Mouse (Mus musculus): ENCODE results near the gene Ccdc88c.

The Ccdc88c gene

GRCm38 (mm10) chr12:100997830-100998563 lies 30.9 kb downstream of the Ccdc88c start:
- DNase-seq (ENCODE audit: low read depth, low spot score), result no peak

- DNase-seq (ENCODE audit: low read depth, low spot score), result peak; percentile 78
These were observed 32.4 kb downstream of the Ccdc88c start for GRCm38 (mm10) chr12:100996378-100996898.

- DNase-seq (ENCODE audit: low read depth, low spot score), result no peak
These were observed 33.1 kb downstream of the Ccdc88c start for GRCm38 (mm10) chr12:100995607-100996377.

GRCm38 (mm10) chr12:100994140-100995015 lies 34.5 kb downstream of the Ccdc88c start:
- DNase-seq (ENCODE audit: low read depth, low spot score), result no peak

- DNase-seq (ENCODE audit: low read depth, low spot score), result no peak
These were observed 35.7 kb downstream of the Ccdc88c start for GRCm38 (mm10) chr12:100993146-100993545.

GRCm38 (mm10) chr12:100992505-100992904 lies 36.4 kb downstream of the Ccdc88c start:
- DNase-seq (ENCODE audit: low read depth, low spot score), result no peak

GRCm38 (mm10) chr12:100991119-100991518 lies 37.7 kb downstream of the Ccdc88c start:
- no peak for DNase-seq (ENCODE audit: low read depth, low spot score)

- DNase-seq (ENCODE audit: low read depth, low spot score), result no peak
These were observed 38.6 kb downstream of the Ccdc88c start for GRCm38 (mm10) chr12:100990291-100990690.

- no peak for DNase-seq (ENCODE audit: low read depth, low spot score)
These were observed 39.0 kb downstream of the Ccdc88c start for GRCm38 (mm10) chr12:100989780-100990288.

GRCm38 (mm10) chr12:100988324-100989130 lies 40.3 kb downstream of the Ccdc88c start:
- no peak for DNase-seq (ENCODE audit: low read depth, low spot score)

GRCm38 (mm10) chr12:100986423-100986822 lies 42.4 kb downstream of the Ccdc88c start:
- DNase-seq (ENCODE audit: low read depth, low spot score), result no peak

- no peak for DNase-seq (ENCODE audit: low read depth, low spot score)
These were observed 43.1 kb downstream of the Ccdc88c start for GRCm38 (mm10) chr12:100985793-100986157.

- DNase-seq (ENCODE audit: low read depth, low spot score), result no peak
These were observed 43.6 kb downstream of the Ccdc88c start for GRCm38 (mm10) chr12:100985050-100985792.

- DNase-seq (ENCODE audit: low read depth, low spot score), result no peak
These were observed 45.3 kb downstream of the Ccdc88c start for GRCm38 (mm10) chr12:100983565-100983964.

GRCm38 (mm10) chr12:100982217-100982616 lies 46.6 kb downstream of the Ccdc88c start:
- no peak for DNase-seq (ENCODE audit: low read depth, low spot score)

- no peak for DNase-seq (ENCODE audit: low read depth, low spot score)
These were observed 48.3 kb downstream of the Ccdc88c start for GRCm38 (mm10) chr12:100980551-100981008.

- no peak for DNase-seq (ENCODE audit: low read depth, low spot score)
These were observed 49.2 kb downstream of the Ccdc88c start for GRCm38 (mm10) chr12:100979616-100980015.

- no peak for DNase-seq (ENCODE audit: low read depth, low spot score)
These were observed 50.7 kb downstream of the Ccdc88c start for GRCm38 (mm10) chr12:100977958-100978725.

- DNase-seq (ENCODE audit: low read depth, low spot score), result no peak
These were observed 51.3 kb downstream of the Ccdc88c start for GRCm38 (mm10) chr12:100977551-100977950.
